26 mouse cellular contexts compared by ENCODE assay signal in genomic region chr11:59739996-59740395, GRCm38 (mm10). TPM values are rescaled to one million over a fixed set of nuclear protein-coding genes. Genes with fewer than 3 reads are reported as not detected.
DNase-seq lines count a peak whose midpoint lies in the region; ATAC-seq and TF ChIP-seq lines count a peak whose summit lies in the region.
"Had no signal": no experiment of that assay in that cellular context is flagged by ENCODE, and none has a peak within 500 bp of the region (broad histone marks: within the 10 kb centered on the region; RNA-seq: fewer than 3 reads in every experiment).

No protein-coding gene starts in this region.

- no peak for TF ChIP-seq POLR2A in spleen, adult 2 months (IDR thresholded peaks at IDR 0.05; ENCODE audit: low read depth, low read length)

- no peaks in the 10 kb centered on the region for H3K9me3 ChIP-seq in forebrain, embryonic 13.5 days (replicated peaks)
- H3K9me3 ChIP-seq: heart, embryonic 10.5 days; hindbrain, embryonic 10.5 days; intestine, embryonic 15.5 days; limb, embryonic 13.5 days; liver, embryonic 13.5 days; midbrain, embryonic 10.5 days had no signal

- H3K27ac ChIP-seq in spleen, adult 2 months (ENCODE audit: insufficient read depth, low read length) = peak overlapping the region; percentile 70
- no peak overlapping the region for H3K27ac ChIP-seq in forebrain, embryonic 13.5 days
- H3K27ac ChIP-seq: heart, embryonic 10.5 days; hindbrain, embryonic 10.5 days; intestine, embryonic 15.5 days; limb, embryonic 13.5 days; liver, embryonic 13.5 days; midbrain, embryonic 10.5 days had no signal

- 33% methylated on average over 2 of the region's 2 CpGs for WGBS in spleen, adult 2 months
- WGBS in forebrain, embryonic 13.5 days = 87% methylated on average over 2 of the region's 2 CpGs

- H3K27me3 ChIP-seq in spleen, adult 2 months (ENCODE audit: control insufficient read depth, insufficient read depth, low read length) = no peaks in the 10 kb centered on the region
- H3K27me3 ChIP-seq in splenic B cell, adult 2 months (ENCODE audit: control insufficient read depth, insufficient read depth, low read length, poor library complexity, severe bottlenecking) = no peaks in the 10 kb centered on the region
- H3K27me3 ChIP-seq in forebrain, embryonic 13.5 days = no peaks in the 10 kb centered on the region
- H3K27me3 ChIP-seq: intestine, embryonic 15.5 days; limb, embryonic 13.5 days; liver, embryonic 13.5 days had no signal

- H3K4me2 ChIP-seq in forebrain, embryonic 13.5 days = no peak overlapping the region
- H3K4me2 ChIP-seq: intestine, embryonic 15.5 days; limb, embryonic 13.5 days; liver, embryonic 13.5 days; lung, embryonic 14.5 days had no signal

- peaks cover 14% of the 10 kb centered on the region for H3K36me3 ChIP-seq in spleen, adult 2 months (ENCODE audit: control insufficient read depth, insufficient read depth, low read length)
- no peaks in the 10 kb centered on the region for H3K36me3 ChIP-seq in splenic B cell, adult 2 months (ENCODE audit: control insufficient read depth, insufficient read depth, low read length, poor library complexity, severe bottlenecking)
- peaks cover 96% of the 10 kb centered on the region for H3K36me3 ChIP-seq in forebrain, embryonic 13.5 days (ENCODE audit: poor library complexity, severe bottlenecking)

- no peak overlapping the region for H3K9ac ChIP-seq in forebrain, embryonic 13.5 days
- H3K9ac ChIP-seq: intestine, embryonic 15.5 days; limb, embryonic 13.5 days; liver, embryonic 13.5 days; lung, embryonic 14.5 days had no signal

- ATAC-seq in megakaryocyte, adult 5-6 weeks (ENCODE audit: poor library complexity, severe bottlenecking) = peak; percentile 76
- ATAC-seq in forebrain, embryonic 13.5 days = no peak
- no peak for ATAC-seq in erythroid progenitor cell, adult 5-6 weeks (replicated peaks; ENCODE audit: low FRiP score, poor library complexity, severe bottlenecking)
- ATAC-seq: hindbrain, embryonic 16.5 days; intestine, embryonic 15.5 days; midbrain, embryonic 16.5 days had no signal

- no peak overlapping the region for H3K4me3 ChIP-seq in spleen, adult 2 months (ENCODE audit: extremely low read depth, insufficient read depth, insufficient read length)
- no peak overlapping the region for H3K4me3 ChIP-seq in forebrain, embryonic 13.5 days
- H3K4me3 ChIP-seq: heart, embryonic 10.5 days; hindbrain, embryonic 10.5 days; intestine, embryonic 15.5 days; limb, embryonic 13.5 days; liver, embryonic 13.5 days; midbrain, embryonic 10.5 days had no signal

- peaks cover 5% of the 10 kb centered on the region; the same call in 1 of the 2 replicates for H3K4me1 ChIP-seq in spleen, adult 2 months (ENCODE audit: control insufficient read depth, insufficient read depth, insufficient read length)
- H3K4me1 ChIP-seq in forebrain, embryonic 13.5 days = no peaks in the 10 kb centered on the region
- H3K4me1 ChIP-seq: hindbrain, embryonic 10.5 days; intestine, embryonic 15.5 days; limb, embryonic 13.5 days; midbrain, embryonic 10.5 days had no signal

- no peak for TF ChIP-seq CTCF in spleen, adult 2 months (IDR thresholded peaks at IDR 0.05; ENCODE audit: extremely low read depth, insufficient read depth, insufficient read length, insufficient replicate concordance)

- DNase-seq in spleen, adult 2 months (ENCODE audit: low read depth in 1 of 2, low spot score in 2 of 2) = peak; percentile 11 to 51
- DNase-seq in spleen, adult 12 weeks (ENCODE audit: low spot score) = no peak
- DNase-seq in R1 (ENCODE audit: low read depth, low spot score) = peak; percentile 31
- peak; percentile 72 for DNase-seq in splenic B cell, adult 2 months (ENCODE audit: low read depth, low spot score)
- DNase-seq in right cerebral cortex, adult 2 months (ENCODE audit: low spot score in 2 of 2) = no peak
- DNase-seq: adrenal gland, postnatal 36 days; cerebellum, adult 11 months; cerebellum, adult 9-11 months; kidney, adult 8-10 months; kidney, postnatal 10 days; liver, embryonic 13.5 days; lung, embryonic 14.5 days; lung, postnatal 36 days; right cerebral cortex, postnatal 25 days; thymus, postnatal 14 days had no signal

RNA-seq across cellular contexts. Expression of gene Pld6, which starts 47.4 kb away (rescaled TPM):
- 0.69 and 0.96 TPM in 2 replicates for polyA plus RNA-seq in spleen, adult 2 months (2012; rRNA removed)
- total RNA-seq in megakaryocyte, adult 5-6 weeks (2015) = not detected in 2 replicates
- total RNA-seq in megakaryocyte, adult 5-6 weeks (2017) = not detected in 2 replicates
- 1.3 and 2.2 TPM in 2 replicates for polyA plus RNA-seq in forebrain, embryonic 13.5 days (2015; fragmentation: Nextera tagmentation; extraction: Ambion mirVana)
- not detected in 2 replicates for total RNA-seq in erythroid progenitor cell, adult 5-6 weeks (2015; ENCODE audit: low replicate concordance)
- not detected in 2 replicates for total RNA-seq in erythroid progenitor cell, adult 5-6 weeks (2017; ENCODE audit: low replicate concordance)
- total RNA-seq: gastrocnemius, adult 8-10 months had no signal

Comparison
In these comparisons a context has a peak if more than half of its experiments do, and no peak if none do; other contexts are left out.
1. DNase-seq: peak in spleen, adult 2 months (2 of 2), R1 (single experiment) and splenic B cell, adult 2 months (single experiment); none in spleen, adult 12 weeks (single experiment) and right cerebral cortex, adult 2 months (0 of 2).